Mouse (Mus musculus): Measurements from ENCODE around the gene Nphp3.

- TF ChIP-seq CTCF (IDR thresholded peaks at IDR 0.05; ENCODE audit: borderline replicate concordance, extremely low read depth, insufficient read depth, insufficient read length) (no peak), POLR2A (IDR thresholded peaks at IDR 0.05; ENCODE audit: borderline replicate concordance, extremely low read depth, insufficient read depth, insufficient read length, poor library complexity, severe bottlenecking) (no peak)
Observed at GRCm38 (mm10) chr9:103958722-103959121, 43.6 kb upstream of the Nphp3 start.
